In genomic region chr1:171328839-171329432, GRCm38 (mm10) we compare ENCODE assay signal across 8 mouse cellular contexts. TPM values are rescaled to one million over a fixed set of nuclear protein-coding genes. Genes with fewer than 3 reads are reported as not detected.
DNase-seq lines count a peak whose midpoint lies in the region; ATAC-seq and TF ChIP-seq lines count a peak whose summit lies in the region.

Dedd (plus strand) TSS chr1:171329145.

- no peak; the same call in 1 of the 2 replicates for TF ChIP-seq CTCF in heart, adult 2 months (IDR thresholded peaks at IDR 0.05)

- H3K27ac ChIP-seq in embryonic facial prominence, embryonic 14.5 days (replicated peaks; ENCODE audit: low read depth, low read length): peak within 1 kb of the TSS; percentile 98
- H3K27ac ChIP-seq in heart, adult 2 months: peak within 1 kb of the TSS; percentile 99
- peak within 1 kb of the TSS; percentile 99 for H3K27ac ChIP-seq in limb, embryonic 13.5 days
- H3K27ac ChIP-seq in midbrain, embryonic 16.5 days (ENCODE audit: low read length): peak within 1 kb of the TSS; percentile 99

- no peaks in the 10 kb centered on the region for H3K27me3 ChIP-seq in embryonic facial prominence, embryonic 14.5 days (replicated peaks; ENCODE audit: control insufficient read depth, insufficient read depth, low read length)
- H3K27me3 ChIP-seq in heart, adult 2 months (ENCODE audit: control insufficient read depth, insufficient read depth, low read length): no peaks in the 10 kb centered on the region
- H3K27me3 ChIP-seq in limb, embryonic 13.5 days: no peaks in the 10 kb centered on the region
- no peaks in the 10 kb centered on the region for H3K27me3 ChIP-seq in midbrain, embryonic 16.5 days (ENCODE audit: control insufficient read depth, insufficient read depth, low read depth, low read length)

- peaks cover 8% of the 10 kb centered on the region; the same call in 1 of the 2 replicates for H3K36me3 ChIP-seq in embryonic facial prominence, embryonic 14.5 days (ENCODE audit: control insufficient read depth, insufficient read depth, low read length)
- H3K36me3 ChIP-seq in heart, adult 2 months (ENCODE audit: control insufficient read depth, insufficient read depth, low read length): peaks cover 12% of the 10 kb centered on the region
- H3K36me3 ChIP-seq in limb, embryonic 13.5 days: peaks cover 15% of the 10 kb centered on the region
- peaks cover 2% of the 10 kb centered on the region; the same call in 1 of the 2 replicates for H3K36me3 ChIP-seq in midbrain, embryonic 16.5 days (ENCODE audit: control insufficient read depth, insufficient read depth, low read length)

- TF ChIP-seq EP300 in heart, adult 2 months (IDR thresholded peaks at IDR 0.05; ENCODE audit: insufficient read depth, low read depth, low read length): peak; percentile 30; the same call in 1 of the 2 replicates

- under 1% methylated on average over 40 of the region's 48 CpGs for WGBS in embryonic facial prominence, embryonic 14.5 days
- WGBS in heart, adult 2 months: under 1% methylated on average over 48 of the region's 48 CpGs
- under 1% methylated on average over 48 of the region's 48 CpGs for WGBS in limb, embryonic 13.5 days
- WGBS in midbrain, embryonic 16.5 days: under 1% methylated on average over 38 of the region's 48 CpGs

- peak; percentile 72 for TF ChIP-seq POLR2A in heart, adult 2 months (IDR thresholded peaks at IDR 0.05; ENCODE audit: insufficient read depth, low read depth, low read length)

- H3K4me2 ChIP-seq in embryonic facial prominence, embryonic 14.5 days (ENCODE audit: low read depth, low read length): peak within 1 kb of the TSS; percentile 64
- H3K4me2 ChIP-seq in limb, embryonic 13.5 days (replicated peaks): peak within 1 kb of the TSS; percentile 77
- H3K4me2 ChIP-seq in midbrain, embryonic 16.5 days (ENCODE audit: low read length): peak within 1 kb of the TSS; percentile 92

- peak within 1 kb of the TSS; percentile 83 for H3K4me3 ChIP-seq in embryonic facial prominence, embryonic 14.5 days (ENCODE audit: low read depth, low read length)
- H3K4me3 ChIP-seq in heart, adult 2 months: peak within 1 kb of the TSS; percentile 72
- H3K4me3 ChIP-seq in limb, embryonic 13.5 days: peak within 1 kb of the TSS; percentile 79
- peak within 1 kb of the TSS; percentile 63 for H3K4me3 ChIP-seq in midbrain, embryonic 16.5 days (ENCODE audit: low read depth, low read length)

- intact Hi-C loops in heart, adult 2 months (cut with DNase I): loop anchor here (1.0 to 5.0 kb wide), 5 partner anchors 16 to 217 kb away; partner anchors contain the start of genes Cfap126, Nit1, Pfdn2 and Tomm40l

- ATAC-seq in embryonic facial prominence, embryonic 14.5 days (ENCODE audit: low read depth): peak; percentile 95
- ATAC-seq in limb, embryonic 13.5 days (ENCODE audit: low FRiP score, low read depth): peak; percentile 93
- peak; percentile 96 for ATAC-seq in midbrain, embryonic 16.5 days

- peaks cover 18% of the 10 kb centered on the region for H3K4me1 ChIP-seq in embryonic facial prominence, embryonic 14.5 days (ENCODE audit: control insufficient read depth, insufficient read depth, low read length)
- H3K4me1 ChIP-seq in heart, adult 2 months (ENCODE audit: control insufficient read depth, insufficient read depth, low read length): peaks cover 10% of the 10 kb centered on the region
- peaks cover 45% of the 10 kb centered on the region for H3K4me1 ChIP-seq in limb, embryonic 13.5 days
- H3K4me1 ChIP-seq in midbrain, embryonic 16.5 days (ENCODE audit: control insufficient read depth, insufficient read depth, low read length): peaks cover 40% of the 10 kb centered on the region

- H3K9me3 ChIP-seq in embryonic facial prominence, embryonic 14.5 days (ENCODE audit: control insufficient read depth, low read length): no peaks in the 10 kb centered on the region
- H3K9me3 ChIP-seq in limb, embryonic 13.5 days: no peaks in the 10 kb centered on the region
- no peaks in the 10 kb centered on the region for H3K9me3 ChIP-seq in midbrain, embryonic 16.5 days (replicated peaks; ENCODE audit: control insufficient read depth, low read length, poor library complexity, severe bottlenecking)

- H3K9ac ChIP-seq in embryonic facial prominence, embryonic 14.5 days (ENCODE audit: low read depth, low read length): peak within 1 kb of the TSS; percentile 98
- peak within 1 kb of the TSS; percentile 100 for H3K9ac ChIP-seq in heart, adult 2 months (ENCODE audit: low read depth, low read length)
- H3K9ac ChIP-seq in limb, embryonic 13.5 days: peak within 1 kb of the TSS; percentile 94
- H3K9ac ChIP-seq in midbrain, embryonic 16.5 days (ENCODE audit: low read depth, low read length): peak within 1 kb of the TSS; percentile 97

- H3K79me2 ChIP-seq in heart, adult 2 months (replicated peaks; ENCODE audit: control insufficient read depth, insufficient read depth, low read length): peaks cover 13% of the 10 kb centered on the region

- peak; percentile 96 for DNase-seq in 3T3-L1 (ENCODE audit: low read depth, low spot score)
- peak; percentile 57 to 79 for DNase-seq in adrenal gland, postnatal 4 days (ENCODE audit: low spot score in 2 of 2)
- DNase-seq in embryonic facial prominence, embryonic 14.5 days (ENCODE audit: low spot score): peak; percentile 98
- peak; percentile 91 to 95 for DNase-seq in heart, adult 2 months
- peak; percentile 92 to 94 for DNase-seq in kidney, adult 8-10 months
- peak; percentile 90 to 94 for DNase-seq in spleen, postnatal 10 days (ENCODE audit: low spot score in 2 of 2)

RNA-seq across cellular contexts. Expression of gene Dedd, which starts in this region (rescaled TPM):
- total RNA-seq in adrenal gland, postnatal 4 days (2021): 10 to 100 TPM; 41.2 to 43.1 TPM
- polyA plus RNA-seq in embryonic facial prominence, embryonic 14.5 days (2014; fragmentation: Nextera tagmentation; extraction: Ambion mirVana): 46.0 and 52.1 TPM in 2 replicates
- 10 to 100 TPM; 20.8 to 22.9 TPM for total RNA-seq in heart, adult 2 months (2021)
- 28.8 and 33.0 TPM in 2 replicates for polyA plus RNA-seq in heart, adult 2 months (2012; rRNA removed)
- polyA plus RNA-seq in limb, embryonic 13.5 days (2015; fragmentation: Nextera tagmentation; extraction: Ambion mirVana): 61.1 and 66.2 TPM in 2 replicates
- polyA plus RNA-seq in midbrain, embryonic 16.5 days (2015; fragmentation: Nextera tagmentation; extraction: Ambion mirVana): 53.6 and 55.2 TPM in 2 replicates

Comparison
In these comparisons a context has a peak if more than half of its experiments do, and no peak if none do; other contexts are left out.
1. Peak in every context shown above with its lines: DNase-seq, ATAC-seq, H3K4me3 ChIP-seq and H3K27ac ChIP-seq.